Mouse (Mus musculus): ENCODE measurements at regions not wholly inside any gene's neighbourhood (a gene's known extent, or its start where the extent isn't known, plus 50 kb on each side); places are given as distances from the start of the nearest gene placed in this dataset.

DNA sequence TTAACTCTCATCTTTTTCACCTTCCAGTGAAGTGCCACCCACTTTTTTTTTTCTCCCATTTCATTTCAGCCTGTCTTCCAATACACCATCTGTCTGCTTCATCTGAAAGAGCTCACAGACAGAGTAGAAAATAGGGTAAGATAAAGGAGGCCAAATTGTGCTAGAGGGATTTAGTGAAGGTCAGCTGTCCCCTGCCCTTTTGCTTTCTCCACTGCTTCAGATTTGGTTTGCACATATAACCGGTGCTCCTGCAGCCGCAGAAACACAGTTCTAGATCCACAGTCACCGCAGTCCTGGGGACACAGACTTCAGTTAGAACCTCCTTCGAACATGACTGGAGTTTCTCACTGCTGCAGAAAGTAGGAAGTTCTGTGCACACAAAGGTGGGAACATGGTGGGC lies 126.4 kb upstream of the Cnr1 start:
- no peak for DNase-seq (ENCODE audit: low spot score)

DNA sequence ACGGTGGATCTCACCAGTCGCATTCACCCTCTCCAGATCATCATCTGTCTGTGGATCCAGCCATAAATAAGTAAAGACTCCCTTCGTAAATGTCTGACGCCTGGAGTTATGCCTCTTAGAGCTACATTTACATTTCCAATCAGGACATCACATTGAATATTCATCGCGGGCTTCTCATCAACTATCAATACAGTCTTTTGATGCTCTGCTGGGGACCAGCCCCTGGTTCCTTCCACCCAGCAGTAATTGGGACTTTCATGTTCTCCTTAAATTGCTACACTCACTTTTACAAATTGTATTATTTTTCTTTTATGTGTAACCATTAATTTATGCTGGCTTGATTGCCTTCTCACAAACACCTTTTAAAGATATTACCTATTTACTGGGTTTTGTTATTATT lies 125.7 kb upstream of the Cnr1 start:
- DNase-seq (ENCODE audit: low spot score) = no peak

DNA sequence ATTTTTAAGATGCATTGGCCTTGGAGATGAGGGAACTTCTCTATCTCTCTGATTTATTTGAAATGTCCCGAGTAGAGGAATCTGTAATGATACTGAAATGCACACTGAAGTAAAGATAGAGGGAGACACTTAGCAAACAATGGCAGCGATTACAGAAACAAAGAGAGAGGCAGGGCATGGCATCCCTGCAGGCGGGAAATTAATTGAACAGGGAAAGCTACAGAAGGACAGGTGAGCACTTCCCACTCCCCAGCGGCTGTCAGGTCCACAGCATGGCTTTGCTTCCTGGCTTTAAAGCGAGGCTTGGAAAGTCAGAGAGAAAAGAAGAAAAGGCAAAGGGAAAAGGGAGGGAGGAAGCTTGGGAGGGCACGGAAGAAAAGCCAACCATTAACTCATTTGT lies 125.3 kb upstream of the Cnr1 start:
- DNase-seq (ENCODE audit: low spot score) = no peak

DNA sequence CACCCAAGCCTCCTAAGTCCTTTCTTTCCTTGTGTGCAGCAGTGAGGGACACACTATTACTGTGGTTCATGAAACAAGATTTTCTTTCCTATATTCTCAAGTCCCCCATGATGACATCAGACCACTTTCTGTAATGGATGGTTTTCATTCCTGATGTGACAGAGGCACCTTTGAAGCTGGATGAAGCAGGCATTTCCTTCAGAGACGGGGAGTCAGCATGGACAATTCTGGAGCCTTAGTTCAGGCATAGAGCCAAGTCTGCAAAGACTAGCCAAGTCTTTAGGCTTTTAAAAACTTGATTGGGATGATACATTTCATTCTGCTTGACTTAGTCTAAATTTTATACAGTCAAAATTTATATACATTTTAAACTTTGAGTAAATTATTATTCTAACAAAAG lies 124.6 kb upstream of the Cnr1 start:
- DNase-seq (ENCODE audit: low spot score) = no peak

DNA sequence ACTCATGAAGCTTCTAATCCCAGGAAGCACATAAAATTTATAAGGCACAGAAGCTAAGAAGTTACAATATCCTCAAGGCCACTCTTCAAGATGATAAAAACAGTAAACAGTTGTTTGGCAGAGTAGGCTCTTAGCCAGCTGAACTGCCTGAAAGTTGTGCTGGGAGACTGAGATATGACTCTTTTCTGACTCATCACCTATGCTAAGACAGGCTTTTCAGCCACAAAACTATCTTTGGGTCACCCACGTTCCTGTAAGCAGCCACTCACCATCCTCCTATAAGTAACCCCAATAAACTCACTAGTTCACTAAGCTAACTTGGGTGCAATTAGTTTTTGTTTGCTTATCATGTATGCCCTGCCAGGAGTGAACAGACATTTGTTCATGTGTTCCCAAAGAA lies 112.1 kb upstream of the Cnr1 start:
- DNase-seq (ENCODE audit: low spot score) = no peak

DNA sequence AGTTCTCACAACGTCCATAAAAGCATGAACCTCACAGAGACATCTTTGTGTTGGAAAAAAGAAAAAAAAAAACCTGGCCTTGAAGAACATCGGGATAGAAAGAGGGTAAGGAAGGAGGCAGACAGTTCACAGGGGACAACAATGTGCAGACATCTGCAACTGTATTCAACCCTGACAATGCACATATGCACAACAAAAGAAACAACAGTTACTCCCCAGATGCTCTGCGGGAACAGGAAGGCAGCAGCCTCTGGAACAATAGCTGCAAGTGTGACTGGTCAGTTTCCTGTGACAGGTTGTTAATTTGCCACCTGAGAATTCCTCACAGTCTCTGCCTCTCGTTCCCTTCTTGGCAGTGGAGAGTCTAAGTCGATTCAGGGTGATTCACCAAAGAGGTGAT lies 100.5 kb upstream of the Cnr1 start:
- no peak for DNase-seq (ENCODE audit: low spot score)

DNA sequence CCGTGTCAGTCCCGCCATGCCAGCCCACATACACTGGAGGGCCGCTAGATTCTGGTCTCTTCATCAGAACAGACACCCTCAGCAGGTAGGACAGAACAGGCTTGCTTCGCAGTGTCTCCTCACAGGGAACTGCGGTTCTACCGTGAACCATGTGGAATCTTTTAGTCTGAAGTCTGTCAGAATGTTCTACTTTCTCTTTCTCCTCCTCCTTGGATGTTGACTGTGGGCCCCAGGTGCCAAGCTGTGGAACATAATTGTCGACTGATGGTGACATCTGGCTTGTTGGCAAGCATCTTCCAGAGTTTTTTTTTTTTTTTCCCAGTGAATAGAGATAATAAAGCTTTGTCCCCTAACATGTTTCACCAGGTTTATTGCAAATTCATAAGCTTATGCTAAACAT lies 91.3 kb upstream of the Cnr1 start:
- DNase-seq (ENCODE audit: low spot score) = no peak

DNA sequence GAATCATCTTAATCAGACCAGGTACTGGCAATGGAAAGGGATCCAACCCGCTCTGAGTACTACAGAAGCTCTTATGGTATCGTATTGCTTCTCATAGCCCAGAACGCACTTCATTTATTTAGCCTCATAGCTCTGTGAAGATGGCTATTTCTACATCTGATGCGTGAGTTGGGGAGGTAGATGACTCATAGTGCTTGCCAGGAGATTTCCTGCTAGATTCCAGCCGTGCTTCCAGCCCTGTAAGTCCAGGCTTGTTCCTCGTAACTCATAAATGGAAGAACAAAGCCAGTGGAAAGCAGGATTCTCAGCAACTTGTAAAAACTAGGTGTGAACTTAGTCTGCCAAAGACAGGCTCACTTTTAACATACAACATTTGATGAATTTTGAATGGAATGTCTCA lies 86.0 kb upstream of the Cnr1 start:
- no peak for DNase-seq (ENCODE audit: low spot score)

DNA sequence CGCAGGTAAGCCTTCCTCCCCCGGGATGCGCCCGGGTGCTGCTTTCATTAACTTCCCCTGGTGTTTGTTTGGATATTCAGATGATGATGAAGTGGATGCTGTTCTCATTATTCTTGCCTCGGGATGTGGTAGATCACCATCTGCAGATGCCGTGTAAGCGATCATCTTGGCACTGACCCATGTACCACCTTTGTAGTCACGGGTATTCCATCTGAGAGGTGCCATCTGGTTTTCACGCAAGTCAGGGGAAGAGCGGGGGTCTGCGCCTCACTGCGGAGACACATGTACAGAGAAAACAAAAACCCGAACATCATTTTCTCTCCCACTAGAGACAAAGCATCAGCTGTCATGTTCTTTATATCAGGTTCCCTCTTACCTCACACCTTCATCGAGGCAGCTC lies 84.3 kb upstream of the Cnr1 start:
- DNase-seq (ENCODE audit: low spot score) = no peak

DNA sequence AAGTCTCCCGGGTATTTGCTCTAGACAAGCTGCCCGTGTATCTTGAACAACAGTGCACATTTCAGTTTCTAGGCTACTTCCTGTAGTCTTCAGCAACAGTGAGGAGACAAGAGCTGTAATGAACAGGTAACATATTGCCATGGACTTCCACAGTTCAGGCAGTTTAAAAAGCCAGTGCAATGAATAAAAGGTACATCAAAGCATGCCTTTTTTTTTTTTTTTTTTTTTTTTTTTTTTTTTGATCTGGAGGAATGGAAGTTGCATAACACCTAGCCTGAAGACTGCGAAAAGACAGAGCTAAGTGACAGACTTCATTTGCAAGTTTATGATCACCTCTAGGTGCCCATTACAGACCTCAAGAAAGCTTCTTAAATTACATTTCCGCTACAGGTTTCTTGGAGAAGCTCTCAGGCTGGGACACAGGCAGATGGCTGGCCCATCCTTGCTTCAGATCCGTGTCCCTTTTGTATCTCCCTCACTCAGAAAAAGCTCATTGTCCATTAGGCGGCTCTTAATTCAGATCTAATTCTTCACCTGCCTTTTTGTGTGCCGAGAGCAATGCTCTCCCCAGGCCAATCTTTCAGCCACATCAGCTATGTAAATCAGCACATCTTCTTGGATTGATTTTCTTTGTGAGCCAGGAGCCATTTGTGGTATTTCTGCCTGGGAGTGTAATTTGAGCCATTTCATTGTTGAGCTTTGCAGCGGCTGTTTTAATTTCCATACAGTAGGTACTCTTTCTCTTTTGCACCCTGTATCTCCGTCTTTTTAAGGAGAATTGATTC lies 78.6 kb upstream of the Cnr1 start:
- no peak for DNase-seq (ENCODE audit: low spot score)

DNA sequence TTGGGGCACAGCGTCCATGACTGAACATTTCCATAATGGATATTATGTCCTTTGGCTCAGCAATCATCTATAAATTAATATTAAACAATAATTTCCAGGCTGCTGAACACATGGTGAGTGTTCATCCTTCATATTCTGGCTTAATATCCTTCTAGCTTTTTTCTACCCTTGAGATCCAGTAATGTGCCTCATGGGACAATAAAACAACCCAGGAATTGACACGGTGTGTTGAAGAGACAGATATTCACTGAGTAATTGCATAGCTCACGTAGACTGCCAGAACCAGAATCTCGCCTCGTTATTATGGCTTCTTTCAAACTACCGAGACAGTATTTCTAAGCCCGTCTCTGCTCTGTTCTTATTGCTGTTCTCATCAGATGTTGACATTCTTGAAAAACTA lies 74.1 kb upstream of the Cnr1 start:
- DNase-seq (ENCODE audit: low spot score) = no peak

DNA sequence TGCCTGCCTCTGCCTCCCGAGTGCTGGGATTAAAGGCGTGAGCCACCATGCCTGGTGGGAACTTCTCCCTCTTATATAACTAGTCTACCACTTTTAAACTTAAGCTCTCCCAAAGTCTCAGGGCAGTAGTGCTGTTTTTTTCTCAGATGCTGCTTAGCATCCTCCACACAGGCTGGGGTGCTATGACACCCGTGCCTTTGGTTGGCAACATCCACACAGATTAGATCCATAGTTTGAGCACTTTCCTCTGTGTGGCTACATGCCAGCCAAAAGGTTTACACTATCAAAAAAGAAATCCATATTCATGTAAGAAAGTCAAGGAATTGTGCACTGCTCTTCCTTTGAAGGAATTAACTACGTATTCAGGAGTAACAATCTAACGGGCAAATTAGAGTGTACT lies 72.1 kb upstream of the Cnr1 start:
- no peak for DNase-seq (ENCODE audit: low spot score)

DNA sequence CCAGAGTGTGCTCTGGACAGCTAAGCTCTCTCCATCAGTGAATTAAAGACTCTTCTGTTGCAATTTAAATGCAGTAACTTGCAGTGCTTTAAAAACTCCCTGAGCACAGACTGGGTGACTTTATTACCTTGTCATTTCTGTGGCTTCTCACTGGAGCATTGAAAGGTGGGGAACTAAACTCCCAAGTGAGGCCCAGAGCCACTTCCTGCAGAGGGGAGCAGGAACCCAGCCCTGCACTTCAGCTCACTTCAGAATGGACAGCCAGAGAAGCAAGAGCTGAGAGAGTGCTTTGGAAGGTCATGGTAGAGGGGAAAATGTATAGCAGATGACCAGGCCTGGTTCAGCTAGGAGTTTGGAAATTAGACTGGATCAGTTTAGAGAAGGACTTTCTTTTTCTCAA lies 69.3 kb upstream of the Cnr1 start:
- DNase-seq (ENCODE audit: low spot score) = no peak

DNA sequence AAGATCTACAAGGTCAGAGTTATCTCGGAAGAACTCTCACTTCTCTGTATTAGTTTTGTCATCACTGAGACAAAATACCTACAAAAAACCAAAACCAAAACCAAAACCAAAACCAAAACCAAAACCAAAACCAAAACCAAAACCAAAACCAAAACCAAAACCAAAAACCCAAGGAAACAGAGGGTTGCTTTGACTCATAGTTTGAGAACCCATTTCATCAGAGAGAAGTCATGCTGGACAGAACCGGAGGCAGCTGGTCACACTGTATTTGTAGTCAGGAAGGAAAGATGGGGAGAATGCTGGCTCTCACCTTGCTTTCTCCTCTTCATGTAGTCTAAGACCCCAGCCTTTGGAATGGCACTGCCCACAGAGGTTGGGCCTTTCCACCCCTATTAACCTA lies 57.3 kb upstream of the Cnr1 start:
- no peak for DNase-seq (ENCODE audit: low spot score)

DNA sequence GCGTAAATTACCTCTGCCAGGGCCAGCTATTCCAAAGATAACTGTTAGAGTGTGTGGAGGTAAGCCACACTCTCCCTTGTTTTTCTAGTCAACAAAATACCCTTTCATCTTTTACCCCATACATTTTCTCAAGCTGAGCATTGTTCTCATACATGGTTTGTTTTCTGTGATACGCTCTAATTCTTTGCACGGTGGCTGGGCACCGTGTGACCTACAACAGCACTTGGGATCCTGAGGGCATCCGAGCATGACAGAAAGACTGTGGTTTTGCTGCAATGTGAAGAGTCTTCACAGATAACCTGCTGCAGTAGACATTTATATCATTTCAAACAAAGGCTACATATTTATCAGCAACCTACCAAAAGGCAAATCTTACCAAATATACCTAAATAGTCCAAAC lies 55.1 kb upstream of the Cnr1 start:
- no peak for DNase-seq (ENCODE audit: low spot score)

Measured in layer of hippocampus, adult 9-10 months (tissue).